Comparison of ENCODE assay signal across 12 mouse cellular contexts in genomic region chr6:83449440-83449839, GRCm38 (mm10). TPM values are rescaled to one million over a fixed set of nuclear protein-coding genes. Genes with fewer than 3 reads are reported as not detected.
A peak's percentile ranks its signal among the peaks of the same experiment; 100 is the strongest.
DNase-seq lines count a peak whose midpoint lies in the region; ATAC-seq and TF ChIP-seq lines count a peak whose summit lies in the region.
"Had no signal": no experiment of that assay in that cellular context is flagged by ENCODE, and none has a peak within 500 bp of the region (broad histone marks: within the 10 kb centered on the region; RNA-seq: fewer than 3 reads in every experiment).

No protein-coding gene starts in this region.

- peak overlapping the region; percentile 52 for H3K9ac ChIP-seq in heart, embryonic 12.5 days
- H3K9ac ChIP-seq in liver, postnatal 0 days (replicated peaks) = peak overlapping the region; percentile 18; the same call in 1 of the 2 replicates

- peaks cover 98% of the 10 kb centered on the region for H3K4me1 ChIP-seq in heart, embryonic 12.5 days (replicated peaks)
- H3K4me1 ChIP-seq in thymus, adult 2 months (replicated peaks; ENCODE audit: control insufficient read depth, insufficient read depth, low read length) = peaks cover 56% of the 10 kb centered on the region
- H3K4me1 ChIP-seq in liver, postnatal 0 days (ENCODE audit: insufficient read depth) = peaks cover 70% of the 10 kb centered on the region

- TF ChIP-seq EP300 in liver, postnatal 0 days (IDR thresholded peaks at IDR 0.05; ENCODE audit: low read depth) = no peak

- no peak overlapping the region for H3K4me3 ChIP-seq in heart, embryonic 12.5 days
- H3K4me3 ChIP-seq in thymus, adult 2 months (ENCODE audit: control insufficient read depth, insufficient read depth, low read length) = no peak overlapping the region
- H3K4me3 ChIP-seq in liver, postnatal 0 days (ENCODE audit: low read depth, low read length) = no peak overlapping the region
- H3K4me3 ChIP-seq: midbrain, embryonic 10.5 days had no signal

- TF ChIP-seq CTCF in thymus, adult 2 months (IDR thresholded peaks at IDR 0.05; ENCODE audit: borderline replicate concordance, control insufficient read depth, extremely low read depth, insufficient read depth, low read length, poor library complexity) = no peak
- TF ChIP-seq CTCF in liver, postnatal 0 days (IDR thresholded peaks at IDR 0.05; ENCODE audit: low read depth) = no peak

- H3K27me3 ChIP-seq in heart, embryonic 12.5 days (replicated peaks) = no peaks in the 10 kb centered on the region
- no peaks in the 10 kb centered on the region for H3K27me3 ChIP-seq in thymus, adult 2 months (ENCODE audit: control insufficient read depth, insufficient read depth, low read length)
- H3K27me3 ChIP-seq in liver, postnatal 0 days (ENCODE audit: insufficient read depth, low read length) = no peaks in the 10 kb centered on the region
- H3K27me3 ChIP-seq: Patski had no signal

- peaks cover 30% of the 10 kb centered on the region for H3K36me3 ChIP-seq in heart, embryonic 12.5 days
- H3K36me3 ChIP-seq in thymus, adult 2 months (ENCODE audit: control insufficient read depth, insufficient read depth, low read length) = no peaks in the 10 kb centered on the region
- peaks cover 8% of the 10 kb centered on the region for H3K36me3 ChIP-seq in liver, postnatal 0 days (replicated peaks; ENCODE audit: insufficient read depth, low read length)

- H3K9me3 ChIP-seq in heart, embryonic 12.5 days (replicated peaks) = no peaks in the 10 kb centered on the region
- H3K9me3 ChIP-seq in liver, postnatal 0 days (ENCODE audit: low read length) = no peaks in the 10 kb centered on the region
- H3K9me3 ChIP-seq: midbrain, embryonic 10.5 days had no signal

- no peak for DNase-seq in heart, adult 8-10 months (ENCODE audit: low spot score)
- no peak for DNase-seq in thymus, adult 2 months
- DNase-seq in thymus, postnatal 0 days (ENCODE audit: low spot score) = no peak
- no peak for DNase-seq in liver, postnatal 0 days
- no peak for DNase-seq in left cerebral cortex, adult 9 months (ENCODE audit: low spot score in 2 of 2)
- no peak for DNase-seq in cerebellum, adult 9-10 months
- no peak for DNase-seq in cerebellum, postnatal 10 days
- DNase-seq: kidney, adult 8-10 months; layer of hippocampus, adult 9-11 months had no signal

- peak overlapping the region; percentile 21 for H3K4me2 ChIP-seq in heart, embryonic 12.5 days
- peak overlapping the region; percentile 57; the same call in 1 of the 2 replicates for H3K4me2 ChIP-seq in liver, postnatal 0 days (ENCODE audit: low read depth, low read length)

- TF ChIP-seq POLR2A in thymus, adult 2 months (IDR thresholded peaks at IDR 0.05; ENCODE audit: control insufficient read depth, extremely low read depth, insufficient read depth, low read length, poor library complexity) = no peak

- peak overlapping the region; percentile 79 for H3K27ac ChIP-seq in heart, embryonic 12.5 days (ENCODE audit: poor library complexity, severe bottlenecking)
- peak overlapping the region; percentile 33; the same call in 1 of the 2 replicates for H3K27ac ChIP-seq in thymus, adult 2 months (ENCODE audit: control insufficient read depth, insufficient read depth, low read length)
- H3K27ac ChIP-seq in liver, postnatal 0 days (ENCODE audit: low read depth) = no peak overlapping the region; the same call in 1 of the 2 replicates
- H3K27ac ChIP-seq: midbrain, embryonic 10.5 days had no signal

- WGBS in heart, embryonic 12.5 days = 10% methylated on average over 3 of the region's 3 CpGs
- 24% methylated on average over 3 of the region's 3 CpGs for WGBS in thymus, adult 2 months
- 29% methylated on average over 3 of the region's 3 CpGs for WGBS in liver, postnatal 0 days (ENCODE audit: insufficient replicate concordance)

- 0 out of 2 replicates have a peak, but pooled peaks have one; percentile 21 for ATAC-seq in heart, embryonic 12.5 days (ENCODE audit: insufficient number of reproducible peaks, low FRiP score)
- no peak for ATAC-seq in liver, postnatal 0 days
- ATAC-seq: Patski had no signal

RNA-seq across cellular contexts. Expression of gene Tet3, which starts 9.4 kb away (rescaled TPM):
- polyA plus RNA-seq in heart, embryonic 12.5 days (2016; fragmentation: Nextera tagmentation; extraction: Ambion mirVana) = 31.3 and 33.6 TPM in 2 replicates
- 10 to 100 TPM; 15.5 to 19.8 (median 17.2) TPM for total RNA-seq in heart, adult 8-10 months (2022)
- 32.6 and 43.3 TPM in 2 replicates for polyA plus RNA-seq in thymus, adult 2 months (2012; rRNA removed)
- polyA plus RNA-seq in thymus, postnatal 0 days (2015; fragmentation: Nextera tagmentation; extraction: Ambion mirVana) = 19.7 and 24.1 TPM in 2 replicates
- 7.9 and 8.5 TPM in 2 replicates for polyA plus RNA-seq in liver, postnatal 0 days (2015; fragmentation: Nextera tagmentation; extraction: Ambion mirVana)

RNA-seq across cellular contexts. Expression of gene Dguok, which starts 57.3 kb away (rescaled TPM):
- 46.5 and 52.5 TPM in 2 replicates for polyA plus RNA-seq in heart, embryonic 12.5 days (2016; fragmentation: Nextera tagmentation; extraction: Ambion mirVana)
- total RNA-seq in heart, adult 8-10 months (2022) = 10 to 100 TPM; 32.7 to 37.1 (median 34.4) TPM
- 52.1 and 65.4 TPM in 2 replicates for polyA plus RNA-seq in thymus, adult 2 months (2012; rRNA removed)
- 71.6 and 81.6 TPM in 2 replicates for polyA plus RNA-seq in thymus, postnatal 0 days (2015; fragmentation: Nextera tagmentation; extraction: Ambion mirVana)
- 24.7 and 25.8 TPM in 2 replicates for polyA plus RNA-seq in liver, postnatal 0 days (2015; fragmentation: Nextera tagmentation; extraction: Ambion mirVana)
